Mouse (Mus musculus) C2C12 (cell line): ENCODE data around the gene Rai2. TPM values are rescaled to one million over a fixed set of nuclear protein-coding genes. Genes with fewer than 3 reads are reported as not detected.

Source experiments
- H3K27me3 ChIP-seq: one replicate; pipeline ENCODE4 v1.6.1; 2011; ENCODE audit not compliant: control insufficient read depth, insufficient read depth, insufficient read length
- H3K36me3 ChIP-seq: one replicate; pipeline ENCODE4 v1.6.1; 2011; ENCODE audit not compliant: control insufficient read depth, insufficient read depth
- H3K4me3 ChIP-seq: one replicate; pipeline ENCODE4 v1.5.1; 2011; ENCODE audit warnings: mild to moderate bottlenecking, control low read depth; ENCODE audit not compliant: poor library complexity, insufficient read depth, severe bottlenecking
- H3K79me2 ChIP-seq: one replicate; pipeline ENCODE4 v1.6.1; 2011; ENCODE audit not compliant: control insufficient read depth, insufficient read depth
- H3K79me3 ChIP-seq: one replicate; pipeline ENCODE4 v1.6.1; 2011; ENCODE audit warnings: low read depth, control low read depth
- H3ac ChIP-seq: one replicate; pipeline ENCODE3; 2011; ENCODE audit warnings: low read depth; ENCODE audit not compliant: control insufficient read depth, insufficient read length
- CEBPB ChIP-seq: IDR thresholded peaks from one replicate; pipeline ENCODE4 v1.6.1; 2011; ENCODE audit warnings: low read depth, mild to moderate bottlenecking, control low read depth, moderate library complexity
- CTCF ChIP-seq: IDR thresholded peaks from one replicate; pipeline ENCODE4 v1.5.1; 2011; ENCODE audit not compliant: control insufficient read depth, insufficient read depth, insufficient read length
- FOSL1 ChIP-seq: IDR thresholded peaks from one replicate; pipeline ENCODE4 v1.8.0; 2011; ENCODE audit warnings: mild to moderate bottlenecking, low read length; ENCODE audit not compliant: poor library complexity, insufficient read depth, severe bottlenecking
- MAX ChIP-seq: IDR thresholded peaks from one replicate; pipeline ENCODE4 v1.6.1; 2011; ENCODE audit warnings: mild to moderate bottlenecking, control low read depth
- MYOD1 ChIP-seq: IDR thresholded peaks from one replicate; pipeline ENCODE4 v1.6.1; 2011; ENCODE audit warnings: low read depth; ENCODE audit not compliant: control insufficient read depth, insufficient read length
- MYOG ChIP-seq: IDR thresholded peaks from one replicate; pipeline ENCODE4 v1.6.1; 2011; ENCODE audit not compliant: control insufficient read depth, insufficient read length; ENCODE audit errors: extremely low read depth
- USF1 ChIP-seq: IDR thresholded peaks from one replicate; pipeline ENCODE4 v1.6.1; 2011; ENCODE audit warnings: low read depth, mild to moderate bottlenecking, control low read depth, moderate library complexity
- polyA plus RNA-seq: library from polyadenylated mRNA; unstranded; fragments of >200 nt; fragmentation: generic; extraction: Trizol; gene quantifications from one replicate; pipeline ENCODE4 v1.2.1, GENCODE M21; 2012; ENCODE audit warnings: missing spikeins

Rai2 gene
- polyA plus RNA-seq, 1 experiment: 0.01 TPM

GRCm38 (mm10) chrX:161723391-161723808, 6.5 kb downstream of the Rai2 start:
- Histone ChIP-seq H3K27me3 (no peaks in the 10 kb centered on the region), H3ac (no peak overlapping the region), H3K4me3 (no peak overlapping the region), H3K79me3 (no peaks in the 10 kb centered on the region), H3K36me3 (no peaks in the 10 kb centered on the region), H3K79me2 (no peaks in the 10 kb centered on the region)
- no peak for TF ChIP-seq CTCF
- TF ChIP-seq MAX: no peak
- no peak for TF ChIP-seq FOSL1
- no peak for TF ChIP-seq USF1

DNA sequence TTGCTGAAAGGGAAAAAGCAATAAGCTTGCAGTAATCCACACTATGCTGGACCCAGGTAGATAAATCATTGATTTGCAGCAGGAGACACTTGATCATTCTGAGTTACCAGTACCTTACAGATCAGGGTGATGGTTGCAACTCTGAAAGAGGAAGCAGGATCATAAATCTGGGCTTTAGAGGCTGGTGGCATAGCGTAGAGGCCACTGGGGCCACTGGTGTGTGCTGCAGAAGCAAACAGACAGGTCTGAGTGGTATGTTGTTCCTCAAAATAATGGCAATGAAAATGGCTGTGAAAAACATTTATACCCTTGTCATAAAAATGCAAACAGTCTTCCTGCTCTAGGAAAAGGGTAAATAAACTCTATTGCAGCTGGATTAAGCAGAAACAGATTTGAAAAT, 9.4 kb downstream of the Rai2 start:
- Histone ChIP-seq H3K79me2 (no peaks in the 10 kb centered on the region), H3ac (no peak overlapping the region), H3K79me3 (no peaks in the 10 kb centered on the region), H3K4me3 (no peak overlapping the region), H3K36me3 (no peaks in the 10 kb centered on the region), H3K27me3 (no peaks in the 10 kb centered on the region)
- TF ChIP-seq MAX (no peak), CTCF (no peak), USF1 (no peak), MYOD1 (no peak), CEBPB (no peak), FOSL1 (no peak), MYOG (no peak)

DNA sequence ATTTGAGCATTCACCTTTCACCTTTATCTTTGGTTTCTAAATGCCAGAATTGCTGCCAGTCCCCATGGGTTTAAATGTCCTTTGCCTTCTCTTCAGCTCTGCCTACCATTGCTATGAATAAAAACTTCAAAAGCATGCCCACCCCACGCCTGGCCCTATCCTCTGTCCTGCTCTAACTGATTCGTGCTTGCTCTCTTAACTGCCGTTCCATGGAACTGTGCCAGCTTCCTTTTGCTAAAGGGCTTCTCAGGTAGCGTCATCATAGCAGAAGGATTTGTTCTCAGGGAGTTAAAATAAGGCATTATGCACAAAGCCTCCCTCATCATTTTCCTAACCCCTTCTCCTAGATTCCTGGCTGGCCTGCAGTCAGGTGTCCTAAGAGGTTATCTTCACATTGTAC, 11.6 kb downstream of the Rai2 start:
- no peak overlapping the region for H3ac ChIP-seq
- H3K36me3 ChIP-seq: no peaks in the 10 kb centered on the region
- H3K27me3 ChIP-seq: no peaks in the 10 kb centered on the region
- no peak overlapping the region for H3K4me3 ChIP-seq
- no peaks in the 10 kb centered on the region for H3K79me3 ChIP-seq
- TF ChIP-seq CEBPB (no peak), FOSL1 (no peak), CTCF (no peak), MAX (no peak), MYOG (no peak), USF1 (no peak)
- H3K79me2 ChIP-seq: no peaks in the 10 kb centered on the region

GRCm38 (mm10) chrX:161730026-161730425, 13.2 kb downstream of the Rai2 start:
- Histone ChIP-seq H3K79me2 (no peaks in the 10 kb centered on the region), H3K79me3 (no peaks in the 10 kb centered on the region), H3K27me3 (no peaks in the 10 kb centered on the region), H3K4me3 (no peak overlapping the region), H3K36me3 (no peaks in the 10 kb centered on the region), H3ac (no peak overlapping the region)
- TF ChIP-seq CTCF: no peak
- TF ChIP-seq MAX: no peak
- TF ChIP-seq FOSL1: no peak
- TF ChIP-seq MYOD1: no peak
- no peak for TF ChIP-seq MYOG
- no peak for TF ChIP-seq CEBPB
- TF ChIP-seq USF1: no peak

DNA sequence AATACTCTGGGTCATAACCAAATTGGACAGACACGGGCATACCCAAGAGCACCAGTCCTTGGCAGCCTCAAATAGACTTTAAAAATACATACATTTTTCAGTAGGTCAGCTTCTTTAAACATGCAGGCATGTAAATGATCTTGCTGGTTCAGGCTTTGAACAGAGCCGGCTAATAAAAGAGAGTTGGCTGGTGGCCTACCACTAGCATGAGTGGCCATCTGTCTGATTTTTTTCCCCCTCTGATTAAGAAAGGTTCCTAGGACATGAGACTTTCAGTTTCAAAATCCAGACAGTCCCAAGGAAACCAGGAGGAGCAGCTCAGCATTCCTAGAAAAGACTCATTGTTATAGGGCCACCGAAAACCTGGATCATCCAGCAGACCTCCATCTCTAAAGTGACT, 15.0 kb downstream of the Rai2 start:
- no peaks in the 10 kb centered on the region for H3K79me2 ChIP-seq
- H3K79me3 ChIP-seq: no peaks in the 10 kb centered on the region
- H3K36me3 ChIP-seq: no peaks in the 10 kb centered on the region
- H3K27me3 ChIP-seq: no peaks in the 10 kb centered on the region
- H3ac ChIP-seq: no peak overlapping the region
- TF ChIP-seq CEBPB (no peak), FOSL1 (no peak), MYOD1 (no peak), MYOG (no peak)
- H3K4me3 ChIP-seq: no peak overlapping the region

DNA sequence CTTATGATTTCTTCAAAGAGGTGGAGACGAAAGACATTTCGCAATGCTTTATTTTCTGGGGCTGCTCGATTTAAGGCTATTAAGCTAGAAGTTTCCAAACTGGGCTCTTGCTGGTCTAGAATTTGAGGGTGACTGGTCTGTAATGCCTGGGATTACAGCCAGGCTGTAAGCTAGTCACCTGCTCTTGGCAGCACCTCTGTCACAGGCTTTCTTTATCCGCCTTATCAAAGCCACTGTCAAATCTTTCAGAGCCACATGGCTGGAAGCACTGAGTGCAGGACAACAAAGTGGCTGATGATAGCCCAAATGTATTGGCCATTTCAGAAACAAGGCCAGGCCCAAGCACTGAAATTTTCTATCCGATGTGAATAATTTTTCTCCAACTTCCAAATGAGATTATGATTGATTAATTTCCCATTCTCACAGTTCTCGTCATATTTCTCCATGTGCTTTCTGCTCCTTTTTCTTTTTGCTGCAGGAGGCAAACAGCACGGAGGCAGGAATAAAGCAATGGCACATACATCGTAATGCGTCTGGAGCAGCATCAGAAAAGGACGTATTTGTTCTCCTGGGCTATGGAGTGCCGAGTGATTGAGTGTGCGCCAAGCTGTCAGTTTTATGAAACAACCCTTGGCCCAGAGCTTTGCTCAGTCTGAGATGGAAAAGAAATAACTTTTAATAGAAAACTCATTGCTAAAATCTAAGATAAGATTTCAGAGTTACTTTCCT, 16.9 kb downstream of the Rai2 start:
- TF ChIP-seq CTCF (no peak), MYOD1 (no peak), MAX (no peak), MYOG (no peak), USF1 (no peak), FOSL1 (no peak), CEBPB (no peak)
- Histone ChIP-seq H3ac (no peak overlapping the region), H3K36me3 (no peaks in the 10 kb centered on the region), H3K27me3 (no peaks in the 10 kb centered on the region), H3K79me3 (no peaks in the 10 kb centered on the region), H3K4me3 (no peak overlapping the region), H3K79me2 (no peaks in the 10 kb centered on the region)
